Mouse (Mus musculus) small intestine, adult 2 months (tissue): Measurements from ENCODE around the gene Hmg20b. TPM values are rescaled to one million over a fixed set of nuclear protein-coding genes. Genes with fewer than 3 reads are reported as not detected.

Source experiments
- H3K27ac ChIP-seq: fragments of 200-500 bp; 2 replicates; pipeline ENCODE4 v1.5.1; 2012; ENCODE audit warnings: low read depth, low read length, control low read depth, inconsistent platforms; ENCODE audit not compliant: insufficient read depth
- H3K27me3 ChIP-seq: fragments of 200-500 bp; 2 replicates; pipeline ENCODE4 v1.6.1; 2012; ENCODE audit warnings: mild to moderate bottlenecking, moderate library complexity, low read length, inconsistent platforms; ENCODE audit not compliant: control insufficient read depth, insufficient read depth
- H3K36me3 ChIP-seq: fragments of 200-500 bp; 2 replicates; pipeline ENCODE4 v1.6.1; 2012; ENCODE audit warnings: mild to moderate bottlenecking, low read length, control low read depth, inconsistent platforms; ENCODE audit not compliant: control insufficient read depth, insufficient read depth
- H3K4me1 ChIP-seq: fragments of 200-500 bp; 2 replicates; pipeline ENCODE4 v1.6.1; 2012; ENCODE audit warnings: low read length, inconsistent platforms, mixed read lengths; ENCODE audit not compliant: control insufficient read depth, insufficient read depth, insufficient read length
- H3K4me3 ChIP-seq: fragments of 200-500 bp; 2 replicates; pipeline ENCODE4 v1.5.1; 2012; ENCODE audit warnings: low read depth, mild to moderate bottlenecking, control low read depth, inconsistent platforms, low read length, moderate library complexity
- CTCF ChIP-seq: fragments of 200-500 bp; IDR thresholded peaks from 2 replicates; pipeline ENCODE4 v1.5.1; 2012; ENCODE audit warnings: low read depth, mild to moderate bottlenecking, control low read depth, inconsistent platforms, low read length, moderate library complexity, mixed read lengths; ENCODE audit not compliant: insufficient replicate concordance, insufficient read length; ENCODE audit errors: extremely low read depth
- POLR2A ChIP-seq: fragments of 200-500 bp; IDR thresholded peaks from 2 replicates; pipeline ENCODE4 v1.6.1; 2012; ENCODE audit warnings: low read depth, mild to moderate bottlenecking, control low read depth, inconsistent platforms, low read length, moderate library complexity
- WGBS: fragments of 180-500 bp; shearing (Covaris S2); methylation state at CpG from one replicate; pipeline ENCODE4 v1.1.7; 2018; 5-methylcytosine and 5-hydroxymethylcytosine counted together
- polyA plus RNA-seq: library from polyadenylated mRNA; depleted of rRNA; stranded (reverse); fragments of >200 nt; gene quantifications from 2 replicates; pipeline ENCODE4 v1.2.3, GENCODE M21; 2012

The Hmg20b gene
- polyA plus RNA-seq, 1 experiment = 196 TPM

DNA sequence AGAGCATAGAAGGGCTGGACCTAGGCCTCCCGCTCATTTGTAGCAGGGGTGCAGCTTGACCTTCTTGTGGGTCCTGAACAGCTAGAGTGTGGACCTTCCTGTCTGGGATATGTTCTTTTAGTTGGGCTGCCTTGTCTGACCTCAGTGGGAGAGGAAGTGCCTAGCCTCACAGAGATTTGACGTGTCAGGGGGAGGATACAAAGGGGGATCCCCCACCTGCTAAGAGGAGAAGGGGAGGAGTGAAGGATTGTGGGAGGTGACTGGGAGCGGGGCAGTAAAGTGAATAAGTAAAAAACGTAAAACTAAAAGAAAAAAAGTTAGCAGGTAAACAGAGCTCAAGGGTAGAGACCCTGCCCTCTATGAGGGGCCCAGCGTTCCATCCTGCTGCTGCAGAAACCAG lies 40.7 kb downstream of the Hmg20b start:
- Histone ChIP-seq H3K4me1 (no peaks in the 10 kb centered on the region; the same call in 1 of the 2 replicates), H3K4me3 (no peak overlapping the region), H3K27ac (no peak overlapping the region), H3K27me3 (no peaks in the 10 kb centered on the region), H3K36me3 (peaks cover 54% of the 10 kb centered on the region)
- 78% methylated on average over 5 of the region's 5 CpGs for WGBS
- TF ChIP-seq CTCF = no peak
- no peak for TF ChIP-seq POLR2A

DNA sequence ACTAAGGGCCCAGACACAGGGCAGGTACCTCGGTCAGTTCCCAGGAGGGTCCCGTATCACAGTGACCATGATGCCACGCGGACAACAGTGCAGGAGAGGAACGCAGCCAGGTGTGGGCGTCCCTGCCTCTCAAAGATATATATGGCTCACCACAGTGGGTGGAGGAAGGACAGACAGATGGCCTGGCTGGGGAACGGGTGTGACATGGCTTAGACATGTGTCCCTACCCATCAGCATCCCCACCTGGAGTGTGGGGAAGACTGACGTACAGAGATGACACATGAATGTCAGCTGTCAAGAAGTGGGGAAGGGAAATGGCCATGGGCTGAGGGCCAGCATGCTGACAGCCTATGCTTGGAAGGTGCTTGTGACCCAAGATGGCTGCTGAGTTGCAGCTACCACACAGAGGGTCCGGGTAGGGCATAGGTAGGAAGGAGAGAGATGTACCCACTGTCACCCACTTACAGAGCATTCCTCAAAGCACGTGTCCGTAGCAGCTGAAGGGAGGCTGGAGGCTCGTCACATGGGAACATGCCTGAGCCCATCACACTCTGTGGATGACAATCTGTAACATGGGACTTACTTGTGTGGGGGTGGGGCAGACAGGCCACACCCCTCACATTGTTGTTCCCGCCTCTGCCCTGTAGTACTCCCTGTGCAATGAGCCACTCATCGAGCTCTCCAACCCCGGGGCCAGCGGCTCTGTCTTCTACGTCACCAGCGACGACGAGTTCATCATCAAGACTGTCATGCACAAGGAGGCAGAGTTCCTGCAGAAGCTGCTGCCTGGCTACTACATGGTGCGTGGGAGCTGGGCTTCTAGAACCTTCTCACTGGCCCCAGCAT lies 43.2 kb downstream of the Hmg20b start:
- Histone ChIP-seq H3K27ac (no peak overlapping the region), H3K36me3 (peaks cover 41% of the 10 kb centered on the region), H3K4me1 (peaks cover 14% of the 10 kb centered on the region), H3K4me3 (no peak overlapping the region), H3K27me3 (no peaks in the 10 kb centered on the region)
- TF ChIP-seq CTCF = no peak
- TF ChIP-seq POLR2A = no peak
- WGBS = 95% methylated on average over 21 of the region's 21 CpGs

DNA sequence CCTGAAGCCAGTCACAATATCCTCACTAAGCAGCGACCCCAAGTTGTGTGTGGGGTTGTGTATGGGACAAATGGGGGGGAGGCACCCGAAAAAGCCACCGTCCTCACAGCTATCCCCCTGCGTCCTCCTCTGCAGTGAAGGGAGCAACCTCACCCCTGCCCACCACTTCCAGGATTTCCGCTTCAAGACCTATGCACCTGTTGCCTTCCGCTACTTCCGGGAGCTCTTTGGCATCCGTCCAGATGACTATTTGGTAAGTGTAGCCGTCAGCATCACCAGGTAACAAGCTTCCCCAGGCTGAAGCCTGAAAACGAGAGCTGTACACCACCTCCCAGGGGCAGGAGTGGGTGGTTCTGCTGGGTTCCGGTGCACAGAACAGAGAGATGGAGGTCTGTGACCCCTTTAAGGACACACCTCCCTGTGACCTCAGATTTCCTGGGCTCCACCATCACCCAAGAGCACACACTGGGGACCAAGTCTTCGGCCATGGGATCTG lies 44.1 kb downstream of the Hmg20b start:
- Histone ChIP-seq H3K4me1 (peaks cover 14% of the 10 kb centered on the region), H3K27me3 (no peaks in the 10 kb centered on the region), H3K36me3 (peaks cover 38% of the 10 kb centered on the region), H3K4me3 (no peak overlapping the region), H3K27ac (no peak overlapping the region)
- 87% methylated on average over 12 of the region's 12 CpGs for WGBS
- TF ChIP-seq POLR2A = no peak
- TF ChIP-seq CTCF = no peak

DNA sequence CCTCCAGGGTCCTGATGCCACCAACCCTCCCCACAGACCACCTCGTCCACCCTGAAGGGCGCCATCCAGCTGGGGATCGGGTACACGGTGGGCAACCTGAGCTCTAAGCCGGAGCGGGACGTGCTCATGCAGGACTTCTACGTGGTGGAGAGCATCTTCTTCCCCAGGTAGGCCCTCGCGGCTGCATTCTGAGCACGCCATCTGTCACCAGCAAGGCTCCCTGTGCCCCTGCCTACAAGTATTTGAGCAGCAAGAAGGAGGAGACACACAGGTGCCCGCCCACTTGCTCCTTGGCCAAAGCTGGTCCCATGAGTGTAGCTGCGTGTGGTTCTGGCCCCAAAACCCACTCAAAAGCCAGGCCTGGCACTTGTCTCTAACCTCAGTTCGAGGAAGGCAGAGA lies 44.6 kb downstream of the Hmg20b start:
- Histone ChIP-seq H3K4me3 (no peak overlapping the region), H3K27me3 (no peaks in the 10 kb centered on the region), H3K27ac (no peak overlapping the region), H3K4me1 (peaks cover 14% of the 10 kb centered on the region), H3K36me3 (peaks cover 35% of the 10 kb centered on the region)
- 94% methylated on average over 14 of the region's 14 CpGs for WGBS
- no peak for TF ChIP-seq POLR2A
- no peak for TF ChIP-seq CTCF

DNA sequence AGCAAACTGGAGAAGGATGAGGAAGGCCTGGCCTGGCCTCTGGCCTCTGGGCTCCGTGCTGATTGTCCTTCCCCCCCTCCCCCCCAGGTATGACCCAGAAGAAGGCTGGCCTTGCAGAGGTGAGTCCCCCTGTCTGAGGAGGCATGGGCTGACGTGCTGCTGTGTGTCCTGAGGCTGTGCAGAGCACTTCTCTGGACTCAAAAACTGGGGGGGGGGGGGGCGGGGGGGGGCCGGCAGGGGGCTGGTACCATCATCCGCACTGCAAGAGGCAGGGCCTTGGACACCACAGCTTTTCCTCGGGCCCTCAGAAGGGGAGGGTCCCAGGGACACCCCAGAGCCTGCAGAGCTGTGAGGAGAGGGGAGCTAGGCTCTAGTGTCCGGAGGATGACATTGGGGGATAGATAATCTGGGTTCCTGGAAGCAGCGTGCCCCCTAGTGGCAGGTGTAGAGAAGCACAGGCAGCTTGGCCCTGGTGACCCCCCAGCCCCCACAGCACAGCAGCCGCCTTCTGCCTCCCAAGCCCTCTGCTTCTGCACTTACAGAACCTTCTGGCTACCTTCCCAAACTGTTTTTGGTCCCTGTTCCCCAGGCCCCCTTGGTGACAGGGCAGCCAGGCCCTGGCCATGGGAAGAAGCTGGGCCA lies 45.6 kb downstream of the Hmg20b start:
- Histone ChIP-seq H3K27ac (no peak overlapping the region), H3K4me3 (no peak overlapping the region), H3K36me3 (peaks cover 31% of the 10 kb centered on the region), H3K27me3 (no peaks in the 10 kb centered on the region), H3K4me1 (peaks cover 21% of the 10 kb centered on the region)
- 31% methylated on average over 9 of the region's 9 CpGs for WGBS
- TF ChIP-seq CTCF (peak; percentile 80; the same call in 1 of the 2 replicates), POLR2A (no peak)

DNA sequence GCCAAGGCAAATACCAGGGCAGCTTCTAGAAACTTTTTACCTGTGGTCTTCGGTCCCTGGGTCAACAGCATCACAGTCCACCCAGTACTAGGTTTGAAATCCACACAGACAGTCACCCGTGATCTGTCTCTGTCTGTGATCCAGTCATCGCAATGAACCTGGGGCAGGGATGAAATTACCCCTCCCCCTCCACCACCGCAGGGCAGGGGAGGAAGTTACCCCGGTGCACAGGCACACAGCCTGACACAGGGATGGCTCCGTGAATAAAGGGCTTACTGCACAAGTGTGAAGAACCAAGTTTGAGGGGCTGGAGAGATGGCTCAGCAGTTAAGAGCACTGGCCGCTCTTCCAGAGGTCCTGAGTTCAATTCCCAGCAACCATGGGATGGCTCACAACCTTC lies 46.5 kb downstream of the Hmg20b start:
- no peak overlapping the region for H3K4me3 ChIP-seq
- peaks cover 23% of the 10 kb centered on the region for H3K36me3 ChIP-seq
- H3K27ac ChIP-seq = no peak overlapping the region
- WGBS = 74% methylated on average over 7 of the region's 7 CpGs
- H3K27me3 ChIP-seq = no peaks in the 10 kb centered on the region
- H3K4me1 ChIP-seq = peaks cover 29% of the 10 kb centered on the region
- TF ChIP-seq CTCF = no peak
- no peak for TF ChIP-seq POLR2A

DNA sequence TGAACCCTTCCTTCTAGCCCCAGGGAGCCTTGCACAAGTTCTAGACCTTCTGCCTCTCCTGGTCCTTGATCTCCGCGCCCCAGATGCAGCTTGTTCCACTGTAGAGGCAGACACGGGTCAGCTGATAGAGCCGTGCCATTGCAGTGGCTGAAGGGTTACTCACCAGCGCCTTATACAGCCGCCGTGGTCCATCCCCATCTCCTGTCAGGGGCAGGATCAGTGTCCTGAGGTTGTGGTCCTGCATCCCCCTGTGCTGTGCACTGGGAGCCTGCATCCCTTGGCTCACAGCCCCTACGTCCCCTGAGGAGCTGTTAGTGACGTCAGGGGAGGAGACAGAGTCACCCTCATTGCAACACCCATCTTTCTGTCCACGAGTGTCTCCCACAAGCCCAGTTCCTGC lies 47.0 kb downstream of the Hmg20b start:
- Histone ChIP-seq H3K4me1 (peaks cover 32% of the 10 kb centered on the region), H3K27me3 (no peaks in the 10 kb centered on the region), H3K4me3 (no peak overlapping the region), H3K27ac (peak overlapping the region; percentile 32; the same call in 1 of the 2 replicates), H3K36me3 (peaks cover 21% of the 10 kb centered on the region)
- WGBS = 57% methylated on average over 10 of the region's 10 CpGs
- no peak for TF ChIP-seq CTCF
- no peak for TF ChIP-seq POLR2A
